Mouse (Mus musculus) T-helper 17 cell (primary cell): ENCODE data around the gene Fars2.
"Not testable (repeated sequence)": the region's sequence is repeated elsewhere in the genome, so short reads cannot be mapped to it uniquely, and the experiment has no call there.

Experiments used
- in situ Hi-C, 2 experiments: fragments of 300-600 bp; cut with MboI, MseI; formaldehyde crosslinking; loops; 1 replicate in 1 of 2; 2 replicates in 1 of 2; pipeline ENCODE4 v1.15.1; 2025; ENCODE audit warnings: high pct_unique_total_duplicates in 2 of 2

Gene Fars2

GRCm38 (mm10) chr13:36444748-36445423 lies 327.7 kb downstream of the Fars2 start:
- in situ Hi-C loops: loop anchor here in 1 of 2 experiments (10.0 kb wide), 1 partner anchor 420 kb away; no protein-coding TSS in a partner anchor

- in situ Hi-C loops: loop anchor here in 1 of 2 experiments (10.0 kb wide), 1 partner anchor 423 kb away; no protein-coding TSS in a partner anchor
These were observed 330.7 kb downstream of the Fars2 start for GRCm38 (mm10) chr13:36447947-36448346.

GRCm38 (mm10) chr13:36448565-36448964 lies 331.4 kb downstream of the Fars2 start:
- in situ Hi-C loops: loop anchor here in 1 of 2 experiments (10.0 kb wide), 1 partner anchor 424 kb away; no protein-coding TSS in a partner anchor

- in situ Hi-C loops: no loop called here
These were observed 334.2 kb downstream of the Fars2 start for GRCm38 (mm10) chr13:36451437-36451836.

GRCm38 (mm10) chr13:36460473-36460872 lies 343.3 kb downstream of the Fars2 start:
- in situ Hi-C loops: no loop called here

- in situ Hi-C loops: no loop called here
These were observed 346.5 kb downstream of the Fars2 start for GRCm38 (mm10) chr13:36463669-36464068.

- in situ Hi-C loops: not testable (repeated sequence)
These were observed 348.9 kb downstream of the Fars2 start for GRCm38 (mm10) chr13:36466076-36466475.

GRCm38 (mm10) chr13:36466515-36466921 lies 349.3 kb downstream of the Fars2 start:
- in situ Hi-C loops: no loop called here

- in situ Hi-C loops: no loop called here
These were observed 350.6 kb downstream of the Fars2 start for GRCm38 (mm10) chr13:36467849-36468248.

- in situ Hi-C loops: no loop called here
These were observed 351.8 kb downstream of the Fars2 start for GRCm38 (mm10) chr13:36468963-36469362.

- in situ Hi-C loops: no loop called here
These were observed 352.4 kb downstream of the Fars2 start for GRCm38 (mm10) chr13:36469412-36470125.

GRCm38 (mm10) chr13:36477648-36478047 lies 360.4 kb downstream of the Fars2 start:
- in situ Hi-C loops: no loop called here

GRCm38 (mm10) chr13:36478243-36478642 lies 361.0 kb downstream of the Fars2 start:
- in situ Hi-C loops: no loop called here

GRCm38 (mm10) chr13:36480101-36480500 lies 362.9 kb downstream of the Fars2 start:
- in situ Hi-C loops: no loop called here

GRCm38 (mm10) chr13:36484391-36484790 lies 367.2 kb downstream of the Fars2 start:
- in situ Hi-C loops: no loop called here

- in situ Hi-C loops: no loop called here
These were observed 369.5 kb downstream of the Fars2 start for GRCm38 (mm10) chr13:36486756-36487155.

- in situ Hi-C loops: no loop called here
These were observed 372.2 kb downstream of the Fars2 start for GRCm38 (mm10) chr13:36489365-36489764.

- in situ Hi-C loops: no loop called here
These were observed 373.4 kb downstream of the Fars2 start for GRCm38 (mm10) chr13:36490612-36491011.

GRCm38 (mm10) chr13:36492397-36492796 lies 375.2 kb downstream of the Fars2 start:
- in situ Hi-C loops: no loop called here

GRCm38 (mm10) chr13:36493294-36493693 lies 376.1 kb downstream of the Fars2 start:
- in situ Hi-C loops: no loop called here

GRCm38 (mm10) chr13:36493762-36494161 lies 376.6 kb downstream of the Fars2 start:
- in situ Hi-C loops: no loop called here

- in situ Hi-C loops: no loop called here
These were observed 378.8 kb downstream of the Fars2 start for GRCm38 (mm10) chr13:36495980-36496379.

- in situ Hi-C loops: no loop called here
These were observed 380.1 kb downstream of the Fars2 start for GRCm38 (mm10) chr13:36497346-36497745.
